Mouse (Mus musculus): Measurements from ENCODE around the gene Gm42906. TPM values are rescaled to one million over a fixed set of nuclear protein-coding genes. Genes with fewer than 3 reads are reported as not detected.

Gene Gm42906
- total RNA-seq, 1 experiment: not detected

DNA sequence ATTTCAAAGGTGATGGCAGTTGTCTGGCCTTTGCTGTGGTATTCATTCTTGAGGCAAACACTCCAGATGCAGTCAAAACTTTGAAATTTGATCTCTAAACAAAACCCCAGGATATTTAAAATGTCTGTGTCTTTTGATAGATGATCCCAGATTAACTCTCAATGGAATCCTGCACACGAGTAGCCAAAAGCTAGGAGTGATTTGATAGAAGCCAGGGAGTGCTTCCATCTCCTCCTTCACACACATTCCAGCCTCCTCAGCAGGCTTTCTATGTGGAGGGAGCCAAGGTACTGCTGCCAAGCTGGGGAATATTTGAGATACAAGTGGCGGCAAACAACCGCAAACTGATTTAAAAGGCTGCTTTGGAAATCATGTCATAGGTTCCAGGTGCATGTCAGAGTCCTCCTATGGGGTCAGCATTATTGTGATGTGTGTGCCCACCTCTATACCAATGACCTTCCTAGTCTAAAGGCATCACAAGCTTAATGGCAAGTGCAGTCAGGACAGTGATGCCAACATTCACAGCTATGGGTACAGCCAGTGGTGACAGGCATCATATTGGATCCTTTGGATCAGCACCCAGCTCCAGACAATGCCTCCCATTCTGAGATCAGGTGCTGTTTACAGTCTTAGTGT, 234.0 kb downstream of the Gm42906 start:
- Histone ChIP-seq H3K9me3 (ENCODE audit: control insufficient read depth, insufficient read depth, low read depth, low read length) (no peaks in the 10 kb centered on the region), H3K9ac (ENCODE audit: insufficient read depth, low read depth, low read length, poor library complexity, severe bottlenecking) (no peak overlapping the region), H3K4me1 (ENCODE audit: control insufficient read depth in 2 of 2, insufficient read depth in 2 of 2, low read length in 2 of 2, poor library complexity in 1 of 2) (0 out of 4 replicates have a peak, but pooled peaks cover 0 to 2% of the 10 kb centered on the region in 2 experiments), H3K27ac (ENCODE audit: insufficient read depth, low read depth, low read length, poor library complexity, severe bottlenecking) (no peak overlapping the region), H3K36me3 (ENCODE audit: control insufficient read depth, insufficient read depth, low read length, poor library complexity, severe bottlenecking) (no peaks in the 10 kb centered on the region), H3K4me3 (ENCODE audit: insufficient read depth in 1 of 2, low read depth in 1 of 2, low read length in 2 of 2, poor library complexity in 1 of 2, severe bottlenecking in 1 of 2) (no peak overlapping the region)
- no peak for TF ChIP-seq MAFK (IDR thresholded peaks at IDR 0.05; ENCODE audit: insufficient read depth, low read depth, low read length)
- TF ChIP-seq HCFC1 (IDR thresholded peaks at IDR 0.05; ENCODE audit: borderline replicate concordance, insufficient read depth, low read length): no peak
- TF ChIP-seq CHD2 (IDR thresholded peaks at IDR 0.05; ENCODE audit: low read depth, low read length): no peak
- TF ChIP-seq ZNF384 (IDR thresholded peaks at IDR 0.05; ENCODE audit: low read depth, low read length): no peak
- TF ChIP-seq ZC3H11A (IDR thresholded peaks at IDR 0.05; ENCODE audit: borderline replicate concordance, low read depth, low read length): no peak
- DNase-seq (ENCODE audit: low read depth, low spot score): no peak
- in situ Hi-C loops (cut with MboI; ENCODE audit: low sequenced_read_pairs in 2 of 2, unreplicated experiment in 2 of 2): no loop called here

GRCm38 (mm10) chr5:151192266-151192665, 235.7 kb downstream of the Gm42906 start:
- Histone ChIP-seq H3K4me1 (ENCODE audit: control insufficient read depth in 2 of 2, insufficient read depth in 2 of 2, low read length in 2 of 2, poor library complexity in 1 of 2) (0 out of 4 replicates have a peak, but pooled peaks cover 0 to 2% of the 10 kb centered on the region in 2 experiments), H3K9ac (ENCODE audit: insufficient read depth, low read depth, low read length, poor library complexity, severe bottlenecking) (no peak overlapping the region), H3K4me3 (ENCODE audit: insufficient read depth in 1 of 2, low read depth in 1 of 2, low read length in 2 of 2, poor library complexity in 1 of 2, severe bottlenecking in 1 of 2) (no peak overlapping the region), H3K9me3 (ENCODE audit: control insufficient read depth, insufficient read depth, low read depth, low read length) (no peaks in the 10 kb centered on the region), H3K27ac (ENCODE audit: insufficient read depth, low read depth, low read length, poor library complexity, severe bottlenecking) (no peak overlapping the region), H3K36me3 (ENCODE audit: control insufficient read depth, insufficient read depth, low read length, poor library complexity, severe bottlenecking) (no peaks in the 10 kb centered on the region)
- no peak for TF ChIP-seq HCFC1 (IDR thresholded peaks at IDR 0.05; ENCODE audit: borderline replicate concordance, insufficient read depth, low read length)
- no peak for TF ChIP-seq CHD2 (IDR thresholded peaks at IDR 0.05; ENCODE audit: low read depth, low read length)
- TF ChIP-seq ZNF384 (IDR thresholded peaks at IDR 0.05; ENCODE audit: low read depth, low read length): no peak
- TF ChIP-seq ZC3H11A (IDR thresholded peaks at IDR 0.05; ENCODE audit: borderline replicate concordance, low read depth, low read length): no peak
- TF ChIP-seq MAFK (IDR thresholded peaks at IDR 0.05; ENCODE audit: insufficient read depth, low read depth, low read length): no peak
- no peak for DNase-seq (ENCODE audit: low read depth, low spot score)
- in situ Hi-C loops (cut with MboI; ENCODE audit: low sequenced_read_pairs in 2 of 2, unreplicated experiment in 2 of 2): no loop called here

- Histone ChIP-seq H3K27ac (ENCODE audit: insufficient read depth, low read depth, low read length, poor library complexity, severe bottlenecking) (no peak overlapping the region), H3K4me1 (ENCODE audit: control insufficient read depth in 2 of 2, insufficient read depth in 2 of 2, low read length in 2 of 2, poor library complexity in 1 of 2) (0 out of 4 replicates have a peak, but pooled peaks cover 0 to 2% of the 10 kb centered on the region in 2 experiments), H3K36me3 (ENCODE audit: control insufficient read depth, insufficient read depth, low read length, poor library complexity, severe bottlenecking) (no peaks in the 10 kb centered on the region), H3K4me3 (ENCODE audit: insufficient read depth in 1 of 2, low read depth in 1 of 2, low read length in 2 of 2, poor library complexity in 1 of 2, severe bottlenecking in 1 of 2) (no peak overlapping the region), H3K9me3 (ENCODE audit: control insufficient read depth, insufficient read depth, low read depth, low read length) (no peaks in the 10 kb centered on the region), H3K9ac (ENCODE audit: insufficient read depth, low read depth, low read length, poor library complexity, severe bottlenecking) (no peak overlapping the region)
- no peak for DNase-seq (ENCODE audit: low read depth, low spot score)
- TF ChIP-seq CHD2 (IDR thresholded peaks at IDR 0.05; ENCODE audit: low read depth, low read length): no peak
- no peak for TF ChIP-seq MAFK (IDR thresholded peaks at IDR 0.05; ENCODE audit: insufficient read depth, low read depth, low read length)
- no peak for TF ChIP-seq ZNF384 (IDR thresholded peaks at IDR 0.05; ENCODE audit: low read depth, low read length)
- TF ChIP-seq ZC3H11A (IDR thresholded peaks at IDR 0.05; ENCODE audit: borderline replicate concordance, low read depth, low read length): no peak
- no peak for TF ChIP-seq HCFC1 (IDR thresholded peaks at IDR 0.05; ENCODE audit: borderline replicate concordance, insufficient read depth, low read length)
- in situ Hi-C loops (cut with MboI; ENCODE audit: low sequenced_read_pairs in 2 of 2, unreplicated experiment in 2 of 2): no loop called here
Observed at GRCm38 (mm10) chr5:151190764-151191163, 237.2 kb downstream of the Gm42906 start.

GRCm38 (mm10) chr5:151189789-151190378, 238.1 kb downstream of the Gm42906 start:
- H3K36me3 ChIP-seq (ENCODE audit: control insufficient read depth, insufficient read depth, low read length, poor library complexity, severe bottlenecking): no peaks in the 10 kb centered on the region
- H3K9ac ChIP-seq (ENCODE audit: insufficient read depth, low read depth, low read length, poor library complexity, severe bottlenecking): peak overlapping the region; percentile 57
- H3K4me1 ChIP-seq (ENCODE audit: control insufficient read depth in 2 of 2, insufficient read depth in 2 of 2, low read length in 2 of 2, poor library complexity in 1 of 2): 0 out of 4 replicates have a peak, but pooled peaks cover 0 to 2% of the 10 kb centered on the region in 2 experiments
- H3K4me3 ChIP-seq (ENCODE audit: insufficient read depth in 1 of 2, low read depth in 1 of 2, low read length in 2 of 2, poor library complexity in 1 of 2, severe bottlenecking in 1 of 2): peak overlapping the region; percentile 56 to 79
- H3K9me3 ChIP-seq (ENCODE audit: control insufficient read depth, insufficient read depth, low read depth, low read length): no peaks in the 10 kb centered on the region
- TF ChIP-seq CHD2 (IDR thresholded peaks at IDR 0.05; ENCODE audit: low read depth, low read length) (no peak), ZNF384 (IDR thresholded peaks at IDR 0.05; ENCODE audit: low read depth, low read length) (no peak), MAFK (IDR thresholded peaks at IDR 0.05; ENCODE audit: insufficient read depth, low read depth, low read length) (no peak), ZC3H11A (IDR thresholded peaks at IDR 0.05; ENCODE audit: borderline replicate concordance, low read depth, low read length) (no peak), HCFC1 (IDR thresholded peaks at IDR 0.05; ENCODE audit: borderline replicate concordance, insufficient read depth, low read length) (no peak)
- H3K27ac ChIP-seq (ENCODE audit: insufficient read depth, low read depth, low read length, poor library complexity, severe bottlenecking): no peak overlapping the region
- in situ Hi-C loops (cut with MboI; ENCODE audit: low sequenced_read_pairs in 2 of 2, unreplicated experiment in 2 of 2): no loop called here
- peak; percentile 56 for DNase-seq (ENCODE audit: low read depth, low spot score)

Measured in ES-E14 (cell line).